Mouse (Mus musculus): ENCODE measurements around the gene Btnl10.

Btnl10 gene

GRCm38 (mm10) chr11:58917745-58918366, at the start of gene Btnl10:
Btnl10 (plus strand) TSS chr11:58917908.
- no peak for DNase-seq

- no peak for DNase-seq
Measured at GRCm38 (mm10) chr11:58867954-58868330, 49.8 kb upstream of the Btnl10 start.

DNA sequence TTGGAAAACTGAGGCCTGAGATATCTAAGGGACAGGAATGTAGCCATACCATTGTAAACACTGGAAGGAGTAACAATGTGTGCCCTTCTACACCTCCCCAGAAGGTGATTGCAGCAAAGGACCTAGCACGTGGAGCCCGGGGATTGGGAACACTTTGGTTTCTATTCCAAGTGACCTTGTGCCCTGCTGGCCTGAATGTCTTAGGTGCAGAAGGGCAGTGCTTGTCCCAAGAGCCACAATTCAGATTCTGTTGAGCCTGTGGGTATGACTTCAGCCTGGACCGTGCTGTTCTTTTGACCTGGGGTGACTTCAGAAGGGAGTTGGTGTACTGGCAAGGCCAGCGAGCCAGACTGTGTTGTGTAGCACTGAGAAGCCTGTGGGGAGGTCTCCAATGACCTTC, 46.7 kb upstream of the Btnl10 start:
- no peak for DNase-seq

DNA sequence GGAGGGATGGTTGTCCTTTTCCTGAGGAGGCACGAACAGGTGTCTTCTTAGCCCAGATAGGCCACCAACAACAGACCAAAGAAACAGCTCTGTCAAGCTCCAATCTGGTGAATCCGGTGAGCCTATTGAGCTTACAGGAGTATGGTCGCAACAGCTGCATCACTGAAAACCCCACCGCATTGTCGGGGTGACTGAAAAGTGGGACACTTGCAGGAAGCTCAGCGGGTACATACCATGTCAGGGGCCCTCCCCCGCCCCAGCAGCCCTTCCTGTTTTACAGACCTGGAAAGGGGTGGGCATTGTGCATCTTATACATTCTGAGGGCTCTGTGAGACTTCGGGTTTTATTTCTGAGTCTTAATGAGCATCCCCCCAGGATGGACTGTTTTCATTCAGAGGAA, 34.0 kb upstream of the Btnl10 start:
- no peak for DNase-seq

- DNase-seq = no peak
Measured at GRCm38 (mm10) chr11:58890511-58890910, 27.2 kb upstream of the Btnl10 start.

- no peak for DNase-seq
Measured at GRCm38 (mm10) chr11:58894456-58894855, 23.3 kb upstream of the Btnl10 start.

DNA sequence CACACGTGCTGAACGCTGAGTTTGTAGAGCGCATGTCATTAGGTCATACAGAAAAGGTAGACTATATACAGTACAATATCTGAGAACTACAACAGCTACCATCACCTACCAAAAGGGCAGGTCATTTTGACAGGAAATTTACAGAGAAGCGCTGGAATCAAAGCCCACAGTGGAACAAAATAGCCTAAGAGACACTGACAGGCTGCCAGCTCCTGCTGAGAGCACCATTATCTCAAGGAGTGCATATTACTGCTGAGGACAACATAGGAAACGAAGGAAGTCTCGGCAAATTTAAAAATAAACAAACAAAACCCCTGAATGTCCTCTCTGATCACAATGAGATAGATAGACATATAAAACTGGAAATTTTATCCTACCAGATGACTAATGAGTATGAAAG, 20.2 kb upstream of the Btnl10 start:
- peak in 1 of 2 experiments; percentile 32 for DNase-seq

- no peak for DNase-seq
Measured at GRCm38 (mm10) chr11:58901080-58901479, 16.6 kb upstream of the Btnl10 start.

GRCm38 (mm10) chr11:58903511-58904409, 13.9 kb upstream of the Btnl10 start, which contains the start of gene Zfp39:
Zfp39 (minus strand) TSS chr11:58904225.
- peak; percentile 97 for DNase-seq

DNA sequence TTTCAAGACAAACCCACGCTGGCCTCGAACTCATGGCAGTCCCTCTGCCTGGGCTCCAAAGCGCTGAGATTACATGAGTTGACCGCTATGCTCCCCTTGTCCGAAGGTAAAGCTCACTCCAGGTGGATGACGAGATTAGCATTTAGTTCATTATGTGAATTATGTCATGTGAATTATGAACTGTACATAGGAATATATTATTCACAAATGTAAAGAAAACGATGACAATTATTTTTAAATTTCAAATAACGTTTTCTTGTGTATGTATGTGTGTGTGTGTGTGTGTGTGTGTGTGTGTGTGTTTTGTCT, 13.3 kb upstream of the Btnl10 start:
- DNase-seq = no peak

GRCm38 (mm10) chr11:58904838-58905237, 12.9 kb upstream of the Btnl10 start:
- peak in 1 of 2 experiments; percentile 29 for DNase-seq

- no peak for DNase-seq
Measured at GRCm38 (mm10) chr11:58913776-58914175, 3.9 kb upstream of the Btnl10 start.

DNA sequence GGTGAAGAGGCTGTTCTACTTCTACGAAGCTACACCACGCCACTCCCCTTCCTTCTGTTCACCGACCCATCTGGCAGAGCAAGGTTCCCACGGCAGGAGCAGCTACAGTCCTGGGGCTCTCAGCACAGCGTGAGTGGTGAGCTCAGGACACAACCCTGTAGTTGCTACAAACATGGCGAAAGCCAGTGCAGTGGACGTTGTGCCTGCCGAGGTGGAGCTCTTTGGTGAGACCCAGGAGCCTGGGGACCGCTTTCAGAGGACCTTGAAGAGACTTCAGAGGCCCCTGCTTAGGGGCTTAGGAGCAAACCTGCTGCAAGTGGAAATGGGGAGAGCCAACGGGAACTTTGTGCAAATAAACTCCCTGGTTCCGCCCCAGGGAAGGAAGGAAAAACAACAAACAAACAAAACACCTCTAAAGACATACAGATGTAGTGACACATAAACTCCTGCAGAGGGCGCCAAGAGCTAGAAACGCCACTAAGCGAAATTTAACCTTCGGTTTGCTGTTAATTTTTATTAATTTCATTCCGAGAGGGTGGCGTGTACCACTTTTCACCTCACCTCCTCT, 3.2 kb upstream of the Btnl10 start:
- peak in 1 of 2 experiments; percentile 23 for DNase-seq

DNA sequence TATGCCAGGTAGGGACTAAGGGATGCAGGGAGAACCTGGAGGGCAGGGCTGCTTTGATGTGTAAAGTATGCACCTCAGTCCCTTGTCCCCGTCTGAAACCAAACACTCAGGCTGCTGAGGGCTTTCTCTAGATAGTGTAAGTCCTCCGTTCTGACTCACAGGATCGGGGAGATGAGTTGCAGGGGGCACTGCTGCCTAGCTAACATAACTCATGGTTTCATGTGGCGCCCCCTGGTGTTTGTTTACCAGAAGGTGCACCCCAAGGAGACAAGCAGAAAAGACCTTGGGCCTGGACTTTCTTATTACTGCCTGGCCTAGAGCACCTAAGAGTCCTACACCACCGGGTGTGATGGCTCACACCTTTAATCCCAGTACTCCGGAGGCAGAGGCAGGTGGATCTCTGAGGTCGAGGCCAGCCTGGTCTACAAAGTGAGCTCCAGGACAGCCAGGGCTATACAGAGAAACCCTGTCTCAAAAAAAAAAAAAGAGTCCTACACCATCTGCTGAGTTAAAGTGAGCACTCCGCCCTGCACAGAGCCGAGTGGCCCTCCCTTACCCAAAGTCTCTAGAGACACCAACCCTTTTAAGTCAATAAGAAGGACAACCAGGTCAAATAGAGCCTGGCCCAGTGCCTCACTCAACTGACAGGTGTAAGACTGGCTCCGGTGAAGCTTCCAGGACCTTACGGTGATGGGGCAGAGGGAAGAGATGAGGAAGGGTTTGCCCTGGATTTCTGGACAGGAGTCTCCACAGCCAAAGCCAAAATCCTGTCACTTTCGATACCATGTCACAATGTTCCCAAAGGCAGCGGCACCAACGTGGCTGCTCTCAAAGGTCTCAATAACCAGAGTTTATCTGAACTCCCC, 596 bp upstream of the Btnl10 start:
- peak in 1 of 2 experiments; percentile 51 for DNase-seq

DNA sequence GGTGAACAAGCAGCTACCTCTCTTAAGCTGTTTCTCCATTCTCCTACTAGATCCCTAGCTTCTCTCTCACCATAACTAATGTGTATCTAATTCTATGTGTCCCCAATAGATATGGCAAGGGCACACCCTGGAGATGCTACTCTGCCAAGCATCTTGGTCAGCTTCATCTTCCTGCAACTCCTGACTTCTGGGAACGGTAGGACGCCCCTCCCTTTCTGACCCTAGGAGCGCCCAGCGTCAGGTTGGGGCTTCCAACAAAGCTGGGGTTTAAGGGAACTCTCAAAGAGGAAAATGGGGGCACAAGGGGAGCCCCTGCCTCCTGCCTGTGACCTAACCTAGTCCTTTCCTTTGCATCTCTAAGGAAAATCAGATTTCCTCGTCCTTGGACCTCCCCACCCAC, 1.1 kb downstream of the Btnl10 start:
- DNase-seq = no peak

DNA sequence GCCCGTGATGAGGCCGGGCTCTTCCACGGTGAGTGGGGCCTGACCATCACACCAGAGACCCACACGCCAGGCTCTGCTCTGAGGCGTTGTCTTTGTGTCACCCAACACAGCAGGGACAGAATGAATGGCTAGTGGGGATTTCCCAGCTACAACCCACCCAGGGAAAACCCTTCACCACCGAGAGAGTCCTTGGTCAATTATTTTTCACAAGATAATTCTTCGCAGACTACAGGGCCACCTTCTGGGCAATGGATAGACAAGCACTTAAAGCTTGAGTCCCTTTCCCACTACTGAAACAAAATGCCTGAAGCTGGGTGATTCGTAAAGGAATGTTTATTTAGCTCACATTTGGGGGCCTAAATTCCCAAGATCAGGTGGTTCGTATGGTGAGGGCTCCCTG, 4.7 kb downstream of the Btnl10 start:
- no peak for DNase-seq

DNA sequence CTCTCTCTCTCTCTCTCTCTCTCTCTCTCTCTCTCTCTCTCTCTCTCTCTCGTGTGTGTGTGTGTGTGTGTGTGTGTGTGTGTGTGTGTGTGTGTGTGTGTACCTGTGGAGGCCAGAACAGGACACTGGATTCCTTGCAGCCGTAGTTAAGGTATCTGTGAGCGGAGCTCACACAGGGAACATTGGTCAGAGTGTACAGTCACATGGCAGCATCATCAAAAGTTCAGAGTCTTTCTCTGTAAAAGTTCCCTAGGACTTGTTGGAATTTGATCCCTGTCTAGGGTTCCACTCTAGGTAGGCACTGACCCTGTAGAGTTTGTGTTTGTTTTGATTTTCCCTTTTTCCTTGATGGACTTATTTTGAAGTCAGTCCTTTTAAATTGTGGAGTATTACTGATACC, 8.9 kb downstream of the Btnl10 start:
- DNase-seq = no peak

DNA sequence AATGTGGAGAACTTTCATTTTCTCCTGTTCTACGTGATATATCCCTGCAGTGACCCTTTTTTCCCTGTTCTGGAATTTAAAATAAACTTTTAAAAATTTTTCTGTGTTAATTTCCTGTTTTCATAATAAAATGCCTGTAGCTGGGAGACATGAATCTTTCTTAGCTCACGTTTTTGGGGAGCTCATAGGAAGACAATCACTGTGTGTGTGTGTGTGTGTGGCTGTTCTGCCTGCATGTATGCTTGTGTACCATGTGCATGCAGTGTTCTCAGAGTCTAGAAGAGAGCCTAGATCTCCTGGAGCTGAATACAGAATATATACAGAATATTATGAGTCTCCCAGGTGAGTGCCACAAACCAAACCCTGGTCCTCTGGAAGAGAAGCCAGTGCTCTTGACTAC, 9.3 kb downstream of the Btnl10 start:
- DNase-seq = no peak

DNA sequence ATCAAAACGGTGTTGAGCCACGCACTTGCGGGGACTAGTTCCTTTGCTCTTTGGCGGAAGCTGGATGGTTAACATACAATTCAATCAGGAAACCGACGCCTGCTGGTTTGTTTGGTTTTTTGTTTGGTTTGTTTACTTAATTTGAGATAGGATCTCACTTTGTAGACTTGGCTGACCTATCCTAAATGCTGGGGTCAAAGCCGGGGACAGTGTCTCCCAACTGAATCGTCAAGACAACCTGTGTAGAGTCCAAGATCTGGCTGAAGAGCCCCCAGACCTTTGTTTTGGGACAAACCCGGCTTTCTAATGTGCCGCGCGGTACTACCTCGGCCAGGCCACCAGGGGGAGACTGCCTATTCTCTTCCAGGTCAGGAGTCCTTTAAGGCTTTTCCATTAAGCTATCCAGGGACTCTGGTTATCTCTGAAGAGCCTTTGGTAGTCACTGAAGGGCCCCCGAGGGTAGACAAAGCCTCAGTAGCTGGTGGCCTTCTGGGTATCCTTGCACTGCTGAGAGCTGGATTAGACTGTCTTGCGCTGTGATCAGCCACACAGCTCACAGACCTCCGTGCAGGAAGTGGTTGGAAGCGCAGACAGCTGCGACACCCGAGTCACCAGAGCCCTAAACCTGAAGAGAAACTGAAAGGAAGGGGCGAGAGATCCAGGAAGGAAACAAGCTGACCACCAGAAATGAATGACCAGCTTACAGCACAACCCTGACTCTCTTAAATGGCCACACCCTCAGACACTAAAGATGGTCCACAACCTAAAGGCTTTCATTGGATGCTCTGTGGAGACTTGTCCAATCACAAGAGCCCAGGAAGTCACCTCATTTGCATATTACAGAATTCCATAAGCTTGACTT, 10.3 kb downstream of the Btnl10 start:
- peak; percentile 49 to 62 for DNase-seq

- DNase-seq = no peak
Measured at GRCm38 (mm10) chr11:58929055-58929454, 11.3 kb downstream of the Btnl10 start.

- no peak for DNase-seq
Measured at GRCm38 (mm10) chr11:58929641-58930040, 11.9 kb downstream of the Btnl10 start.

GRCm38 (mm10) chr11:58930254-58930653, 12.5 kb downstream of the Btnl10 start:
- DNase-seq = no peak

All from lung, adult 18-20 months (tissue).